In genomic region chr11:35109781-35110180, GRCm38 (mm10) we compare ENCODE assay signal across 25 mouse cellular contexts.
"Had no signal": no experiment of that assay in that cellular context is flagged by ENCODE, and none has a peak within 500 bp of the region (broad histone marks: within the 10 kb centered on the region; RNA-seq: fewer than 3 reads in every experiment).

No protein-coding gene starts in this region.

- H3K4me3 ChIP-seq: gastrocnemius, adult 2 months; heart, adult 2 months; heart, embryonic 13.5 days; heart, embryonic 15.5 days; hindbrain, embryonic 13.5 days; hindbrain, embryonic 15.5 days; kidney, embryonic 15.5 days had no signal

- H3K9me3 ChIP-seq: heart, embryonic 13.5 days; heart, embryonic 15.5 days; hindbrain, embryonic 13.5 days; hindbrain, embryonic 15.5 days; kidney, embryonic 15.5 days had no signal

- H3K4me2 ChIP-seq: heart, embryonic 11.5 days; heart, embryonic 15.5 days; hindbrain, embryonic 13.5 days; hindbrain, embryonic 15.5 days; kidney, embryonic 15.5 days had no signal

- H3K4me1 ChIP-seq: heart, embryonic 15.5 days; hindbrain, embryonic 13.5 days; hindbrain, embryonic 15.5 days; kidney, embryonic 15.5 days had no signal

- H3K9ac ChIP-seq: heart, embryonic 13.5 days; heart, embryonic 15.5 days; hindbrain, embryonic 13.5 days; hindbrain, embryonic 15.5 days; kidney, embryonic 15.5 days had no signal

- H3K27me3 ChIP-seq: heart, embryonic 13.5 days; heart, embryonic 15.5 days; hindbrain, embryonic 13.5 days; hindbrain, embryonic 15.5 days had no signal

- ATAC-seq: forebrain, embryonic 16.5 days; hindbrain, postnatal 0 days; intestine, embryonic 16.5 days had no signal

- H3K36me3 ChIP-seq: heart, embryonic 13.5 days; heart, embryonic 15.5 days; hindbrain, embryonic 13.5 days; hindbrain, embryonic 15.5 days; kidney, embryonic 15.5 days had no signal

- DNase-seq: gastrocnemius, adult 2 months; gastrocnemius, postnatal 14 days; gastrocnemius, postnatal 36 days; heart, adult 11 months; heart, adult 2 months; heart, postnatal 14 days; heart, postnatal 36 days; kidney, adult 11 months; kidney, adult 2 months; kidney, adult 9 months; kidney, postnatal 14 days; kidney, postnatal 36 days; layer of hippocampus, adult 9-11 months; layer of hippocampus, postnatal 36 days; left cerebral cortex, postnatal 4 days had no signal

- H3K27ac ChIP-seq: gastrocnemius, adult 2 months; heart, adult 2 months; heart, embryonic 13.5 days; heart, embryonic 15.5 days; hindbrain, embryonic 13.5 days; hindbrain, embryonic 15.5 days; hindbrain, postnatal 0 days; kidney, embryonic 15.5 days; kidney, postnatal 0 days had no signal
